9 mouse cellular contexts compared by ENCODE assay signal in the genomic region with DNA sequence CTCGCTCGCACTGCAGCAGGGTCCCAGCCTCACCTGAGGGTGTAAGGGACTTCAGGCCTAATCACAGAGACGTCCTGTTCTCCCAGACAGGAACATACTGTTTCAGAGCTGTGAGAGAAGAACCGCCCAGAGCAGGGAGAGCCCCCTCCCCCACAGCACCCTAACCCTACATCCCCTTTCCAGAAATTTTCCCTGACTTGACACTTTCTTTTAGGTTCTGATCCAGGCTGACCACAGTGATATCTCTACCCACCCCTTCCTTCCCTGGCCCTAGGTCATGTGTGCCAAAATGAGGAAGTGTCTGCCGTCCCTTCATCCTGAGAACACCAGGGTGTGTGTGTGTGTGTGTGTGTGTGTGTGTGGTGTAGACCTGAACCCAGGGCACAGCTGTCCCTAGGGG. TPM values are rescaled to one million over a fixed set of nuclear protein-coding genes. Genes with fewer than 3 reads are reported as not detected.
DNase-seq lines count a peak whose midpoint lies in the region; ATAC-seq lines count a peak whose summit lies in the region.
"Had no signal": no experiment of that assay in that cellular context is flagged by ENCODE, and none has a peak within 500 bp of the region (broad histone marks: within the 10 kb centered on the region; RNA-seq: fewer than 3 reads in every experiment).

A gene (minus strand): TSS at position 255 of the 400 bp plus-strand sequence.

- DNase-seq in limb, embryonic 10.5 days (ENCODE audit: low spot score): no peak
- DNase-seq in brain, adult 2 months (ENCODE audit: low read depth, low spot score): peak; percentile 65
- no peak for DNase-seq in layer of hippocampus, postnatal 36 days
- no peak for DNase-seq in embryo, embryonic 11 days
- no peak for DNase-seq in spleen, postnatal 10 days (ENCODE audit: low spot score in 2 of 2)

- 63% methylated on average over 5 of the region's 5 CpGs for WGBS in limb, embryonic 12.5 days
- WGBS in limb, embryonic 10.5 days: 56% methylated on average over 5 of the region's 5 CpGs
- 49% methylated on average over 5 of the region's 5 CpGs for WGBS in heart, embryonic 15.5 days
- 64% methylated on average over 5 of the region's 5 CpGs for WGBS in neural tube, embryonic 12.5 days

- H3K36me3 ChIP-seq in limb, embryonic 12.5 days: no peaks in the 10 kb centered on the region
- H3K36me3 ChIP-seq in limb, embryonic 10.5 days: no peaks in the 10 kb centered on the region
- H3K36me3 ChIP-seq in heart, embryonic 15.5 days: no peaks in the 10 kb centered on the region
- H3K36me3 ChIP-seq in neural tube, embryonic 12.5 days: no peaks in the 10 kb centered on the region

- H3K4me1 ChIP-seq in limb, embryonic 12.5 days (replicated peaks): peaks cover 7% of the 10 kb centered on the region
- peaks cover 8% of the 10 kb centered on the region for H3K4me1 ChIP-seq in limb, embryonic 10.5 days
- no peaks in the 10 kb centered on the region for H3K4me1 ChIP-seq in heart, embryonic 15.5 days (replicated peaks)
- peaks cover 4% of the 10 kb centered on the region for H3K4me1 ChIP-seq in neural tube, embryonic 12.5 days

- no peak within 1 kb of the TSS for H3K9ac ChIP-seq in limb, embryonic 12.5 days (replicated peaks)
- H3K9ac ChIP-seq in heart, embryonic 15.5 days: no peak within 1 kb of the TSS
- no peak within 1 kb of the TSS for H3K9ac ChIP-seq in neural tube, embryonic 12.5 days

- H3K27me3 ChIP-seq in limb, embryonic 12.5 days: peaks cover 79% of the 10 kb centered on the region
- H3K27me3 ChIP-seq in limb, embryonic 10.5 days (ENCODE audit: low read depth, poor library complexity, severe bottlenecking): peaks cover 78% of the 10 kb centered on the region
- H3K27me3 ChIP-seq in heart, embryonic 15.5 days: peaks cover 90% of the 10 kb centered on the region
- peaks cover 38% of the 10 kb centered on the region for H3K27me3 ChIP-seq in neural tube, embryonic 12.5 days (replicated peaks)

- ATAC-seq in limb, embryonic 12.5 days (ENCODE audit: insufficient number of reproducible peaks, insufficient read depth, low FRiP score, low TSS enrichment, low read depth): no peak
- no peak for ATAC-seq in heart, embryonic 15.5 days (replicated peaks; ENCODE audit: insufficient number of reproducible peaks, insufficient read depth, low FRiP score, low read depth)
- no peak for ATAC-seq in neural tube, embryonic 12.5 days (ENCODE audit: low FRiP score, low read depth)

- no peak within 1 kb of the TSS for H3K4me3 ChIP-seq in limb, embryonic 12.5 days (replicated peaks)
- H3K4me3 ChIP-seq in limb, embryonic 10.5 days: no peak within 1 kb of the TSS
- H3K4me3 ChIP-seq in heart, embryonic 15.5 days: no peak within 1 kb of the TSS
- no peak within 1 kb of the TSS for H3K4me3 ChIP-seq in neural tube, embryonic 12.5 days

- H3K27ac ChIP-seq in limb, embryonic 12.5 days: no peak within 1 kb of the TSS
- no peak within 1 kb of the TSS for H3K27ac ChIP-seq in limb, embryonic 10.5 days
- no peak within 1 kb of the TSS for H3K27ac ChIP-seq in heart, embryonic 15.5 days
- H3K27ac ChIP-seq in neural tube, embryonic 12.5 days: no peak within 1 kb of the TSS

- no peaks in the 10 kb centered on the region for H3K9me3 ChIP-seq in limb, embryonic 12.5 days
- no peaks in the 10 kb centered on the region for H3K9me3 ChIP-seq in limb, embryonic 10.5 days (replicated peaks)
- H3K9me3 ChIP-seq in heart, embryonic 15.5 days (replicated peaks): no peaks in the 10 kb centered on the region
- H3K9me3 ChIP-seq in neural tube, embryonic 12.5 days: no peaks in the 10 kb centered on the region

- H3K4me2 ChIP-seq in limb, embryonic 12.5 days: no peak within 1 kb of the TSS
- H3K4me2 ChIP-seq in heart, embryonic 15.5 days: no peak within 1 kb of the TSS
- no peak within 1 kb of the TSS for H3K4me2 ChIP-seq in neural tube, embryonic 12.5 days (replicated peaks)

RNA-seq across cellular contexts. Expression of the gene that starts here (rescaled TPM):
- polyA plus RNA-seq in limb, embryonic 12.5 days (2016; fragmentation: Nextera tagmentation; extraction: Ambion mirVana): 11.9 and 12.8 TPM in 2 replicates
- 2.8 and 5.9 TPM in 2 replicates for polyA plus RNA-seq in limb, embryonic 10.5 days (2016; fragmentation: Nextera tagmentation; extraction: Ambion mirVana)
- polyA plus RNA-seq in heart, embryonic 15.5 days (2015; fragmentation: Nextera tagmentation; extraction: Ambion mirVana): 23.8 and 32.9 TPM in 2 replicates
- total RNA-seq in layer of hippocampus, postnatal 36 days (2021): 10 to 100 TPM; 36.1 to 37.7 TPM
- 19.6 and 21.3 TPM in 2 replicates for polyA plus RNA-seq in neural tube, embryonic 12.5 days (2016; fragmentation: Nextera tagmentation; extraction: Ambion mirVana)
- total RNA-seq: neutrophil, adult 5-6 weeks had no signal
